Mouse (Mus musculus) layer of hippocampus, postnatal 36 days (tissue): ENCODE results near the gene Spata48. TPM values are rescaled to one million over a fixed set of nuclear protein-coding genes. Genes with fewer than 3 reads are reported as not detected.

Source experiments
- DNase-seq, 2 experiments: peaks; one replicate each; pipeline ENCODE4 v3.0.0; 2022
- total RNA-seq, 2 experiments: library from RNA; stranded (reverse); gene quantifications; 2 replicates each; pipeline ENCODE4 v1.2.3; 2021

Gene Spata48
- 1 to 10 TPM; 1.0 to 2.4 TPM for total RNA-seq

DNA sequence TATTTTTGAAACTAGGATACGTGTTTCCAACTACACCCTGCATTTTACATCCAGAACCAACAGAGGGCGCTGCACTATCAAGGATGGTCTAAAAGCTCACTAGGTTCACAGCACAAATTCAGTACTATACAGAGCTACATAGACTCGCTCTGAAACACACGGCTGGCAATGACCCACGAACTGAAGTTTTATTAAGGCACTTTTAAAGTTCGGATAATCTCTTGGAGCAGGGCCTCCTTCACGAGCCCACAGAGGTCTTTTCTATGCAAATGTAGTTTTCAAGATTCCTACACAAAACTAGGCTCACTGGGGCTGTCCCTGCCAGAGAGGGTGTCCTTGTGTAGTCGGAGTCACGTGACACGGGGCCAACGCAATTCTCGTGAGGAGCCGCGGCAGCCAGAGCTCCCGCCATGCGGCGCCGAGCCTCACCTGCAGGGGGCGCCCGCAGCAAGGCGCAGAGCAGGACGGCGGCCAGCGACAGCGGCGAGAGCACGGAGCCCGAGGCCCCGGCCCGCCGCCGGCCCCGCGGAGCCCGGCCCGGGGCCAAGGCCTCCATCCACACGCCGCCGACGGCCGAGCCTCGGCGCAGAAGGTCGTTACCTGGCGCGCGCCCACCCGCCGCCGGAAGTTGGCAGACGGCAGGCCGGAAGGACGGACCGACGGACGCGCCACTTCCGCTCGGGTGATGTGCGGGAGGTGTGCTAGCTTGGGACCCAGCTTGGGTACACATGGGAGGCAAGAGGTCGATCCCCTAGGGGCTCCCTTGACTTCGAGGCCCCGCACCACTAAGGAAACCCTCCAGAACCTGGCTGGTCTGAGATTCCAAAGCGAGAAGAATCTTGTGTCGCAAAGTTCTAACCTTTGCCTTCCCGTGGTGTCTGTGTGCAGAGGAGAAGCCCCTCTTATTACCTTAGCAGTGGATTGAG, at the start of gene Spata48, which contains the start of gene Zpbp:
Spata48 (plus strand) TSS at position 460 of the 926 bp plus-strand sequence.
Zpbp (minus strand) TSS at position 774 of the 926 bp plus-strand sequence.
- peak; percentile 83 to 85 for DNase-seq

- DNase-seq, result no peak
Observed at GRCm38 (mm10) chr11:11414188-11414587, 47.7 kb upstream of the Spata48 start.

GRCm38 (mm10) chr11:11417356-11417755, 44.5 kb upstream of the Spata48 start:
- DNase-seq, result no peak

DNA sequence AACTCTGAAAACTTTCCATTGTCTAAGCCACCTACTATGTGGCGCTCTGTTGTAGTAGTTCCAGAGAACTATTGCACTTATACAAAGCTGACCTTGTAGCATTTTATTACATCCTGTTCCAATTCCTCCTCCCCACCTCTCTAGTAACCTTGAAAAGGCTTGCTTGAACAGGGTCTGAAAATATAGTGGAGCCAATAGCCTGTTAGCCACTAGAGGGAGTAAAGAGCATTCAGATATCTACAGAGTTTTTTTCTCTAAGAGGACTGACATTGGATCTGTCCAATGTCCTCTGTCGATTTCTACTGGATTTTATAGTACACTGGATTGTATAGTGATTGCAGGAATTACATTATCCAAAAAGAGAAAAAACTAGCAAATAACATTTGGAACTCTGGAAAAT, 6.9 kb upstream of the Spata48 start:
- DNase-seq, result no peak

DNA sequence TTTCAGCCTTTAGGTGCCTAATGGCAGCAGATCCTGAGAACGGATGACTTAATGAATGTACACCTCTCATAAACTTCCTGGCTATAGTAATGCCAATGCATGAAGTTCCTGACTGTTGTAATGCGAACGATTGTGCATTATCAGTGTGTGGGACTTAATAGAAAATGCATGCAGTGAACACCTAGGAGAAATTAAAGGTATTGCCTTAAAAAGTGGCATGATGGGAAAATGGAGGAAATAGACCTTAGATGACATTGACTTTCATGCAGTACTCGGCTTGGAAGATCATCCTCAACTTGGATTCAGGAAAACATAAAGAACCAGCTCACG, 632 bp downstream of the Spata48 start:
- DNase-seq, result no peak

GRCm38 (mm10) chr11:11468924-11469323, 7.0 kb downstream of the Spata48 start:
- no peak for DNase-seq

DNA sequence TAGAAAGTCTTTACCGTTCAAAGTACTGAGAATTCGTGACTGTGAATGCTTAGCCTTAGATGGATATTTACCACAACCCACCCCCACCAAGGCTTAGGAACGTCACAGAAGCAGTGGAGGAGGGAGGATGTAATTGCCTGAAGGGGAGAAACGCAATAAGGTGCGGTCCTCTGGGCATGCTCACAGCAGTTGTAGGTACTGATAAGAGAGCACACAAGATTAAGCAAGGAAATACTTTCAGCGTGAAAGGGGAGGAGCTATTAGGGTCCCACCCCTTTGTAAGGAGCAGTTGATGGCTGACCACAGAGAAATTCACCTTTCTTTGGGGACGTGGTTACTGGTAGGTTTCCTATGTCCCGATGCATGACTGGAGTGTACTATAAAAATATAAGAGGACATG, 22.5 kb downstream of the Spata48 start:
- no peak for DNase-seq

DNA sequence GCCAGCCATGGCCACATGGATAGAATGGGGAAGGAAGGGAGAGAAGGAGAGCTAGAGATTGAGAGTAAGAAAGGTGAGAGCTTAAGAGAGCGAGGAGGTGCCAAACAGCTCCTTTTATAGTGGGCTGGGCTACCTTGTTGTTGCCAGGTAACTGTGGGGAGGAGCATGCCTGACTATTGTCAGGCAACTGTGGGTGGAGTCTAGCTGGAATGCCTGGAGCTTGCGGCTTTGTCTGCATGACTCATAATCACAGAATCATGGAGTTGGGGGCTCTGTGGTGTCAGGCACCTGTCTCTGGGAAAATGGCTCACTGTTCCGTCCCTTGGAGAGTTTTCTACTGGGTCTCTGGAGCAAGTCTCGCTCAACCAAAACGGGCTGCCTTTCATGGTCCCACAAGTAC, 30.1 kb downstream of the Spata48 start:
- no peak for DNase-seq

DNA sequence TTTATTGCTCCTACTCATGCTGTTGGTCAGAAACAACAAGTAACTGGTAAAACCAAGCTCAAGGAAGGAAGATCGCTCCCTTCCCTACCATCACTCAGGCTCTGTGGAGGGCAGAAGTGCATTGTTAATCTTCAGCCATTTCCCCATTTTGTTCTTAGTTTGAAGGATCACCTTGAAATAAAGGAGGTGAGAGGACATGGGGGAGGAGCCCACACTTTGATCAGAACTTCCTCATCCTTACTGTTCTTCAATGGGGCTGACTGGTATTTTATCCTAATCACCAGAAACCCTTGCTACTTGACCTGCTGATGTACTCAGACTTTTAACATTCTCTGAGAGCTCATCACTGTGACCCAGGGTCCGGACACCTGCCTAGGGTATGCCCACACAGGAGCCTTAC, 33.8 kb downstream of the Spata48 start:
- no peak for DNase-seq

DNA sequence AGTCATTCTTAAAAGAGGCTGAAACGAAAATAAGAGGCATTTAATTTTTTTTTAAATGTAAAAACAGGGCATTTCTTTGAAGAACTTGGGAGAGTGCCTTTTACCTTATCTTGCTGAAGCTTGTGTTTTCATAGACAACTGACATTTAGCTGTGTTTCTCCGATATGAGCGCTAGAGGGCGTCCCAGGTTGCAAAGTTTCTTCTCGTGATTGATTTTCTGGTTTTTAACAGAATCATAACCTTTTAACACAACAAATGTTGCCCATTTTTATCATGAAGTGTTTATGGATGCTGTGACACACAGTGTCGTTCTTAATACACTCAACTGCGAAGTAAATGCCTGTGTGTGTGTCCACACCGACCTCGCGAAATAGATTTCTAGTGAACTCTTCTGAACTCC, 38.0 kb downstream of the Spata48 start:
- DNase-seq, result peak in 1 of 2 experiments; percentile 4

DNA sequence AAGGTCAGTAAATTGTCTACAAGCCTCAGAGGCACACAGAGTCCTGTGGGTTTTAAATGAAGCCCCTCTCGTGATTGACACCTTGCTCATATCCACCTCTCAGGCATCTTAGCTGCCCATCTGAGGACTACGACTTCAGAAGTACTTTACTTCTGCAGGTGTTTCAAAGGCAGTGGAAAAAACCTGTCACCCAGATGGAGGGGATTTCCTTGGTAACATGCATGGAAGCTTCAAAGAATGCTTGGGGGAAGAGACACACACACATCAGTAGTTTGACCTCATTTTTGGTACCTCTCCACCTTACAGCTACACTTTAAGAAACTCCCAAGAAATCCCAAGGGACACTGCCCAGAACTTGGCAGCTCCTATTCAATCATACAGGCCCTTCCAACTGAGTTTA, 44.3 kb downstream of the Spata48 start:
- DNase-seq, result no peak

DNA sequence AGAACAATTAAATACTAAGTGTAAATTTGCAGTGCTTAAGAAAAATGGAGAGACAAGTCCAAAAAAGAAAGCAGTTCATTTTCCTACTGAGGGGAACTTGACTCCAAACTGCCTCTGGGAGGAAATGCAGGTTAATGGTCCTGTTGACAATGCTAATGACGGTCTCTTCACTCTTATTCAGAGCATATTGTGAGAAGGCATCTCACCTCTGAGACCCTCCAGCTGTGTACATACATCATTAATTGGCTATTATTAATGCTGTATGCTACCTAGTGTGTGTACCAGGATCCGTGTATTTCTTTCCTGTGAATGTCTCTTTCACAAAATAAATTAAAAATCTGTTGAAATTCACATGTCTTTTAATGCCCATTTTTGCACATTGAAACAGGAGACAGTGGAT, 47.5 kb downstream of the Spata48 start:
- DNase-seq, result no peak

- no peak for DNase-seq
Observed at GRCm38 (mm10) chr11:11512056-11512455, 50.2 kb downstream of the Spata48 start.

GRCm38 (mm10) chr11:11513008-11513799, 51.3 kb downstream of the Spata48 start:
- no peak for DNase-seq

GRCm38 (mm10) chr11:11514920-11515319, 53.0 kb downstream of the Spata48 start:
- no peak for DNase-seq

- no peak for DNase-seq
Observed at GRCm38 (mm10) chr11:11517781-11518435, 56.0 kb downstream of the Spata48 start.

DNA sequence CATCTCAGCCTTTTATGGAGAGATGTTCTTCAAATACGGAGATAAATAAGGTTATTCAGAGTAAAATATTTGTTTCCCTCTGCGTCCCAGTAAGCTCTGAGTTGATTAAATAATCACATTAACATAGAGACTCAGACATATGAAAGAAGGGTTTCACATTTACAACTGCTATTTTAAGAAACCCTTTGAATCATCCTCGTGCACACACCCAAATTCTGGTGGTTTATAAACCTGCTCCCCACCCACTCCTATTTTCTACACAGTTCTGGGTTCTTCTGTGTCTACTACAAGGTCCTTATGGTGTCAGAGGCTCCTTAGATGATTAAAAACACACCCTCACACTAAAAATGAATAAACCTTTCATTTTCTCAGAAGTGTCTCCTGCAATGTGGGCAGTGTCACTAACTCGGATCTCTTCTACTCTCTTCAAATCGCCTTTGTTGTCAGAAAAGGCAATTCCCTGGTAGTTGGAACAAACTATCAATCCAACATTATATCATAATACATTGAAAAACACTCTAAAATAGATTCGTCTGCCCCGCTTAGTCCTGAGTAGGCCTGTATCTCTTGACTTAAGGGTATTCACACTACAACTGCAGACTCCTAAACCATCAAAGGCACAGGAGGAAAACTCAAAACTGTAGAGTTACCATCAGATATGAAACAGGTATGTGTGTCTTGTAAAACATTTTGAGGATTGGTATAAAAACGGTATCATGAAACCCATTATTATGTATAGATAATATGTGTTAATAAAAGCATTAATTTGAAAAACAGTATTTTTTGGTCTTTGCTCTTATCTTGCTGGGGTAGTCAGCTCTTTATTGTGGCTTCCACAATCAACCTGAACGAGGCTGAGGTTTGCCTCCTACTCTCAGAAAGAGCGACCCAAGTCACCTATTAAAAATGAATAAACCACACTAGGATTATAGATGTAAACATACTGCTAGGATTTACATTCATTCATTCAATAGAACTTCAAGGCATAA, 57.7 kb downstream of the Spata48 start:
- no peak for DNase-seq

GRCm38 (mm10) chr11:11521908-11522441, 60.1 kb downstream of the Spata48 start:
- DNase-seq, result no peak

DNA sequence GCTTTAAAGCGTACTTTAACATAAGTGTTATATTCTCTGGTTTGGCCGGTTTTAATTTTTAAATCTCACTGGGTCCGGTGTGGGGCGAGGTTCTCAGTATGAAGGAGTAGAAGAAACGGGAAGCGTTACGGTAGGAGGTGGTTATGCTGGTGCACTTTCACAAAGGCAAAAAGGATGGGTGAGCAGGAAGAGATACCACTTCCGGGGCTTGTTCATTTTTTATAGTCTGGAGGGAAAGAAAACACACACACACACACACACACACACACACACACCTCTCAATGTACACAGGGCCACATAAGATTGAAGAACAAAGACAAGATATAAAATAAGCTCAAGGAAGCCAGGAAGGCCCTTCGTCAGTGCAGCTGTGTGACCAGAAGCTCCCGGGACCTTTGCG, 66.9 kb downstream of the Spata48 start:
- no peak for DNase-seq

- no peak for DNase-seq
Observed at GRCm38 (mm10) chr11:11529165-11529564, 67.3 kb downstream of the Spata48 start.

DNA sequence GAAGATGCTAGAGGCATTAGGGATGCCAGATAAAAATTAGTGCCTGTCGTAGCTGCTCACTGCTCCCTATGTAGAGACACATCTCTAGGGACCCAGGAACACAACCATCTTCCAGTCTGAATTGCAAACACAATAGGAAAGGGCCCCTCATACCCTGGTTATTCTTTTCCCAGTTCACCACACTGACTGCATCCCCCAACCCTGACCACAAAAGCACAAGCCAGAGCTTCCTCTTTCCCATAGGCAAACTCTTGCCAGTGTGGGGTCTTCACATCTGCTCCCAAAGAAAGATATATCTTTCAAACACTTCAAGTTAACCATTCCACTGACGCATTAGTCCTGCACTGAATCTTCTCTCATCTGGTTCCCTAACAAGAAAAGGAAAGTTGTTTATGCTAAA, 68.2 kb downstream of the Spata48 start:
- DNase-seq, result no peak
